Mouse (Mus musculus): ENCODE data around the gene Disc1. TPM values are rescaled to one million over a fixed set of nuclear protein-coding genes. Genes with fewer than 3 reads are reported as not detected.
A peak's percentile ranks its signal among the peaks of the same experiment; 100 is the strongest.

The Disc1 gene
- total and polyA plus RNA-seq, 3 experiments: 1.1 to 2.3 (median 2.2) TPM

- no peaks in the 10 kb centered on the region for H3K27me3 ChIP-seq (ENCODE audit: control insufficient read depth, insufficient read depth, low read length)
- TF ChIP-seq EP300 (IDR thresholded peaks at IDR 0.05; ENCODE audit: insufficient read depth, low read depth, low read length) (no peak), POLR2A (IDR thresholded peaks at IDR 0.05; ENCODE audit: insufficient read depth, low read depth, low read length) (no peak), CTCF (IDR thresholded peaks at IDR 0.05) (no peak)
- no peaks in the 10 kb centered on the region for H3K36me3 ChIP-seq (ENCODE audit: control insufficient read depth, insufficient read depth, low read length)
- 45% methylated on average over 4 of the region's 4 CpGs for WGBS
- no peaks in the 10 kb centered on the region for H3K79me2 ChIP-seq (replicated peaks; ENCODE audit: control insufficient read depth, insufficient read depth, low read length)
- intact Hi-C loops (cut with DNase I): no loop called here
- H3K27ac ChIP-seq: no peak overlapping the region
- no peak overlapping the region for H3K9ac ChIP-seq (ENCODE audit: low read depth, low read length)
- DNase-seq: no peak
- H3K4me1 ChIP-seq (ENCODE audit: control insufficient read depth, insufficient read depth, low read length): peaks cover 2% of the 10 kb centered on the region
- H3K4me3 ChIP-seq: no peak overlapping the region
Measured at GRCm38 (mm10) chr8:125242921-125243320, 188.9 kb downstream of the Disc1 start.

GRCm38 (mm10) chr8:125246737-125247292 lies 192.8 kb downstream of the Disc1 start:
- Histone ChIP-seq H3K36me3 (ENCODE audit: control insufficient read depth, insufficient read depth, low read length) (no peaks in the 10 kb centered on the region), H3K79me2 (replicated peaks; ENCODE audit: control insufficient read depth, insufficient read depth, low read length) (no peaks in the 10 kb centered on the region), H3K4me3 (no peak overlapping the region), H3K27me3 (ENCODE audit: control insufficient read depth, insufficient read depth, low read length) (no peaks in the 10 kb centered on the region), H3K9ac (ENCODE audit: low read depth, low read length) (no peak overlapping the region), H3K4me1 (ENCODE audit: control insufficient read depth, insufficient read depth, low read length) (no peaks in the 10 kb centered on the region; the same call in 1 of the 2 replicates), H3K27ac (no peak overlapping the region)
- no peak for TF ChIP-seq CTCF (IDR thresholded peaks at IDR 0.05)
- no peak for TF ChIP-seq EP300 (IDR thresholded peaks at IDR 0.05; ENCODE audit: insufficient read depth, low read depth, low read length)
- no peak for TF ChIP-seq POLR2A (IDR thresholded peaks at IDR 0.05; ENCODE audit: insufficient read depth, low read depth, low read length)
- DNase-seq: no peak
- intact Hi-C loops (cut with DNase I): no loop called here
- 74% methylated on average over 7 of the region's 7 CpGs for WGBS

GRCm38 (mm10) chr8:125247349-125247748 lies 193.4 kb downstream of the Disc1 start:
- H3K27ac ChIP-seq: no peak overlapping the region
- 19% methylated on average over 1 of the region's 1 CpGs for WGBS
- H3K36me3 ChIP-seq (ENCODE audit: control insufficient read depth, insufficient read depth, low read length): no peaks in the 10 kb centered on the region
- H3K4me1 ChIP-seq (ENCODE audit: control insufficient read depth, insufficient read depth, low read length): no peaks in the 10 kb centered on the region; the same call in 1 of the 2 replicates
- H3K9ac ChIP-seq (ENCODE audit: low read depth, low read length): no peak overlapping the region
- no peaks in the 10 kb centered on the region for H3K79me2 ChIP-seq (replicated peaks; ENCODE audit: control insufficient read depth, insufficient read depth, low read length)
- TF ChIP-seq POLR2A (IDR thresholded peaks at IDR 0.05; ENCODE audit: insufficient read depth, low read depth, low read length) (no peak), CTCF (IDR thresholded peaks at IDR 0.05) (no peak), EP300 (IDR thresholded peaks at IDR 0.05; ENCODE audit: insufficient read depth, low read depth, low read length) (no peak)
- H3K27me3 ChIP-seq (ENCODE audit: control insufficient read depth, insufficient read depth, low read length): no peaks in the 10 kb centered on the region
- H3K4me3 ChIP-seq: no peak overlapping the region
- no peak for DNase-seq
- intact Hi-C loops (cut with DNase I): no loop called here

DNA sequence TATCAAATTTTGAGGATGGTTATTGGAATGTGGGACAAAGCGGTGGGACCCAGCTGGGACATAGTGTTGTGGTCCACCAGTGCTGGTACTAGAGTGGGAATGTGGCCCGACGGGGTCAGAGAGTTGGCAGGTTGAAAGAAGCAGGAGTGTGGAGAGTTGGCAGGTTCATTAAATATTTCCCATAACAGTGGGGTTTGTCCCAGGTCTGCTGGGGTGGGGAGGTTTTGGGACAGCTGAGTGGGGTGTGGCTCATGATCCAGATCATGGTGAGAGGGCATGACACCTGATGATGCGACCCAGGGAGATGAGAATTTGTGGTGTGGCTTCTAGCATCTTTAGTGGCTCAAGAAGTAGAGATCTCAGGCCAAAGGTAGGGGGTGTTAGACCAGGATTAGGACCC lies 199.0 kb downstream of the Disc1 start:
- intact Hi-C loops (cut with DNase I): loop anchor here (2.0 kb wide), 1 partner anchor 16 kb away; no protein-coding TSS in a partner anchor
- no peaks in the 10 kb centered on the region for H3K79me2 ChIP-seq (replicated peaks; ENCODE audit: control insufficient read depth, insufficient read depth, low read length)
- no peak overlapping the region for H3K4me3 ChIP-seq
- peaks cover 3% of the 10 kb centered on the region for H3K4me1 ChIP-seq (ENCODE audit: control insufficient read depth, insufficient read depth, low read length)
- H3K36me3 ChIP-seq (ENCODE audit: control insufficient read depth, insufficient read depth, low read length): no peaks in the 10 kb centered on the region
- H3K27ac ChIP-seq: no peak overlapping the region
- no peak for DNase-seq
- TF ChIP-seq CTCF (IDR thresholded peaks at IDR 0.05): no peak
- no peak for TF ChIP-seq POLR2A (IDR thresholded peaks at IDR 0.05; ENCODE audit: insufficient read depth, low read depth, low read length)
- TF ChIP-seq EP300 (IDR thresholded peaks at IDR 0.05; ENCODE audit: insufficient read depth, low read depth, low read length): no peak
- WGBS: 98% methylated on average over 4 of the region's 4 CpGs
- no peak overlapping the region for H3K9ac ChIP-seq (ENCODE audit: low read depth, low read length)
- no peaks in the 10 kb centered on the region for H3K27me3 ChIP-seq (ENCODE audit: control insufficient read depth, insufficient read depth, low read length)

- WGBS: 34% methylated on average over 10 of the region's 10 CpGs
- no peak for DNase-seq
- no peak for TF ChIP-seq CTCF (IDR thresholded peaks at IDR 0.05)
- TF ChIP-seq POLR2A (IDR thresholded peaks at IDR 0.05; ENCODE audit: insufficient read depth, low read depth, low read length): no peak
- TF ChIP-seq EP300 (IDR thresholded peaks at IDR 0.05; ENCODE audit: insufficient read depth, low read depth, low read length): no peak
- Histone ChIP-seq H3K36me3 (ENCODE audit: control insufficient read depth, insufficient read depth, low read length) (no peaks in the 10 kb centered on the region), H3K79me2 (replicated peaks; ENCODE audit: control insufficient read depth, insufficient read depth, low read length) (no peaks in the 10 kb centered on the region), H3K27ac (peak overlapping the region; percentile 86), H3K4me1 (ENCODE audit: control insufficient read depth, insufficient read depth, low read length) (peaks cover 5% of the 10 kb centered on the region), H3K9ac (ENCODE audit: low read depth, low read length) (no peak overlapping the region), H3K27me3 (ENCODE audit: control insufficient read depth, insufficient read depth, low read length) (no peaks in the 10 kb centered on the region), H3K4me3 (peak overlapping the region; percentile 52)
- intact Hi-C loops (cut with DNase I): loop anchor here (2.0 kb wide), 1 partner anchor 17 kb away; no protein-coding TSS in a partner anchor
Measured at GRCm38 (mm10) chr8:125253505-125254180, 199.6 kb downstream of the Disc1 start.

Measured in heart, adult 2 months (tissue).